Mouse (Mus musculus) testis, adult 10 weeks (tissue): ENCODE measurements around the gene Lyrm4. TPM values are rescaled to one million over a fixed set of nuclear protein-coding genes. Genes with fewer than 3 reads are reported as not detected.

Experiments used
- polyA plus RNA-seq: library from polyadenylated mRNA; stranded (reverse); fragments of 350-450 nt; fragmentation: Illumina TruSeq; extraction: RNeasy Lipid Tissue Mini Kit (QIAGEN cat#74804); gene quantifications from one replicate; pipeline ENCODE4 v1.2.3, GENCODE M21; 2014; ENCODE audit warnings: low read depth, low replicate concordance

The Lyrm4 gene
- polyA plus RNA-seq = 13.0 TPM

GRCm38 (mm10) chr13:36117143-36118014, at the start of gene Lyrm4, which contains the start of gene Fars2:
Gene Lyrm4 (minus strand): TSS chr13:36117526.
Gene Fars2 (plus strand): TSS chr13:36117412.

GRCm38 (mm10) chr13:35958539-35958938, 158.8 kb downstream of the Lyrm4 start, which contains the start of gene Ppp1r3g:
Gene Ppp1r3g (plus strand): TSS chr13:35958839.

Other genes starting within 250 kb of the Lyrm4 start
- 6.9 TPM for gene Rpp40, start 211.2 kb downstream of the Lyrm4 start, polyA plus RNA-seq
- not detected for gene Ppp1r3g, start 158.7 kb downstream of the Lyrm4 start, polyA plus RNA-seq
- gene Fars2, start 114 bp downstream of the Lyrm4 start, polyA plus RNA-seq = 45.9 TPM